Mouse (Mus musculus) gastrocnemius, adult 2 months (tissue): ENCODE data around the gene Lrrc25. TPM values are rescaled to one million over a fixed set of nuclear protein-coding genes. Genes with fewer than 3 reads are reported as not detected.
A peak's percentile ranks its signal among the peaks of the same experiment; 100 is the strongest.

Experiments
- DNase-seq: peaks from one replicate; pipeline ENCODE4 v3.0.0; 2022
- H3K27ac ChIP-seq: fragments of 200-600 bp; 2 replicates; pipeline ENCODE4 v1.8.1; 2022; ENCODE audit warnings: mild to moderate bottlenecking
- H3K4me3 ChIP-seq: fragments of 200-600 bp; 2 replicates; pipeline ENCODE4 v1.8.1; 2022; ENCODE audit warnings: mild to moderate bottlenecking, moderate library complexity
- CTCF ChIP-seq: fragments of 200-600 bp; IDR thresholded peaks from 2 replicates; pipeline ENCODE4 v1.8.1; 2022; ENCODE audit warnings: antibody characterized with exemption, mild to moderate bottlenecking, moderate library complexity
- intact Hi-C: fragments of 180-260 bp; cut with DNase I; formaldehyde crosslinking; loops from one replicate; pipeline ENCODE4 v1.15.1; 2025
- total RNA-seq, 2 experiments: library from RNA; stranded (reverse); gene quantifications; 2 replicates each; pipeline ENCODE4 v1.2.3; 2021

Gene Lrrc25
- total RNA-seq, 2 experiments from 2014 or later: 0.42 to 0.48 TPM

GRCm38 (mm10) chr8:70602139-70602811 is 13.7 kb upstream of the Lrrc25 start:
- H3K27ac ChIP-seq: no peak overlapping the region
- intact Hi-C loops: no loop called here
- TF ChIP-seq CTCF: no peak

GRCm38 (mm10) chr8:70604558-70604957 is 11.4 kb upstream of the Lrrc25 start:
- H3K4me3 ChIP-seq: no peak overlapping the region
- TF ChIP-seq CTCF: no peak
- intact Hi-C loops: no loop called here
- no peak for DNase-seq
- H3K27ac ChIP-seq: no peak overlapping the region

More at GRCm38 (mm10) chr8:70602139-70602811, 13.7 kb upstream of the Lrrc25 start:
- DNase-seq: no peak
- H3K4me3 ChIP-seq: no peak overlapping the region

GRCm38 (mm10) chr8:70605871-70606779 is 9.8 kb upstream of the Lrrc25 start:
- intact Hi-C loops: no loop called here

GRCm38 (mm10) chr8:70606780-70607602 is 9.0 kb upstream of the Lrrc25 start:
- H3K27ac ChIP-seq: peak overlapping the region; percentile 96
- peak overlapping the region; percentile 97 for H3K4me3 ChIP-seq
- DNase-seq: no peak
- intact Hi-C loops: no loop called here
- TF ChIP-seq CTCF: no peak

More at GRCm38 (mm10) chr8:70605871-70606779, 9.8 kb upstream of the Lrrc25 start:
- no peak for TF ChIP-seq CTCF
- Histone ChIP-seq H3K27ac (no peak overlapping the region; the same call in 1 of the 2 replicates), H3K4me3 (no peak overlapping the region)
- no peak for DNase-seq

- H3K4me3 ChIP-seq: peak overlapping the region; percentile 97
- TF ChIP-seq CTCF: no peak
- intact Hi-C loops: no loop called here
- no peak for DNase-seq
- H3K27ac ChIP-seq: peak overlapping the region; percentile 96
Observed at GRCm38 (mm10) chr8:70607603-70607897, 8.4 kb upstream of the Lrrc25 start.

GRCm38 (mm10) chr8:70607898-70608748 is 7.8 kb upstream of the Lrrc25 start:
- peak overlapping the region; percentile 96 for H3K27ac ChIP-seq
- peak overlapping the region; percentile 97 for H3K4me3 ChIP-seq
- DNase-seq: peak; percentile 75
- no peak for TF ChIP-seq CTCF
- intact Hi-C loops: no loop called here

- no peak for DNase-seq
- intact Hi-C loops: no loop called here
- no peak for TF ChIP-seq CTCF
- H3K27ac ChIP-seq: peak within 1 kb of the TSS; percentile 96
- H3K4me3 ChIP-seq: peak within 1 kb of the TSS; percentile 97
Observed at GRCm38 (mm10) chr8:70608749-70609367, 7.1 kb upstream of the Lrrc25 start, which contains the start of gene Ssbp4. Gene Ssbp4, minus strand, starts transcription at chr8:70608872.

GRCm38 (mm10) chr8:70609368-70609848 is 6.5 kb upstream of the Lrrc25 start:
- DNase-seq: peak; percentile 93
- intact Hi-C loops: no loop called here
- Histone ChIP-seq H3K27ac (peak overlapping the region; percentile 96), H3K4me3 (peak overlapping the region; percentile 97)
- TF ChIP-seq CTCF: no peak

- no peak for TF ChIP-seq CTCF
Observed at GRCm38 (mm10) chr8:70609849-70610795, 5.8 kb upstream of the Lrrc25 start.

More at GRCm38 (mm10) chr8:70609849-70610795, 5.8 kb upstream of the Lrrc25 start:
- peak overlapping the region; percentile 97 for H3K4me3 ChIP-seq
- peak overlapping the region; percentile 96 for H3K27ac ChIP-seq
- DNase-seq: peak; percentile 93
- intact Hi-C loops: loop anchor here (5.0 kb wide), 1 partner anchor 42 kb away; no protein-coding TSS in a partner anchor
